Mouse (Mus musculus): ENCODE measurements around the gene Letmd1. TPM values are rescaled to one million over a fixed set of nuclear protein-coding genes. Genes with fewer than 3 reads are reported as not detected.
"Not testable (repeated sequence)": the region's sequence is repeated elsewhere in the genome, so short reads cannot be mapped to it uniquely, and the experiment has no call there.

The Letmd1 gene
- polyA plus RNA-seq, 1 experiment from 2014 or later: 9.8 TPM

DNA sequence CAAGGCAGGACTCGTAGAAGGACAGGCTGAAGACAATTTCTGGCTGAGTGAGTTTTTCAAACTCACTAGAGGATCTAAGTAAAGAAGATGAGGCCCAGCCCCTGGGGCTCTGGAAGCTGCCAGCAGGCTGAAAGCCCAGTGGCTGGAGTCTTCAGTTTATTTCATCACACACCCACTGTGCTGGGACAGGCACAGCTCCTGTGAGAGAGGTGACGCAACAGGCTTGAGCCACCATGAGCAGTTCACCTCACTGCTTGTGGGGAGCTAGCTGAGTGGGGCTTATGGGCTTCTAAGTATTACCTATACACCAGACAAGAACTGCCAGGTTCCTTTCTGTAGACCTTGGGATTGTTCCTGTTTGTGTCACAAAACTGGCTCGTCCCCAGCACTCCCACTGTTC, 16.8 kb downstream of the Letmd1 start:
- H3K4me1 ChIP-seq (replicated peaks; ENCODE audit: control insufficient read depth, insufficient read depth): no peaks in the 10 kb centered on the region
- H3K9me3 ChIP-seq (ENCODE audit: control insufficient read depth, low read length): no peaks in the 10 kb centered on the region
- ATAC-seq (ENCODE audit: low FRiP score, low TSS enrichment) (no peak), DNase-seq (ENCODE audit: low spot score) (no peak)
- no peak overlapping the region for H3K4me2 ChIP-seq (replicated peaks; ENCODE audit: low read depth)
- peaks cover 11% of the 10 kb centered on the region for H3K36me3 ChIP-seq (ENCODE audit: control insufficient read depth, insufficient read depth, low read length)
- H3K27me3 ChIP-seq (ENCODE audit: control insufficient read depth, insufficient read depth, low read length): no peaks in the 10 kb centered on the region
- no peak overlapping the region for H3K4me3 ChIP-seq (ENCODE audit: low read depth, low read length)
- H3K9ac ChIP-seq (ENCODE audit: low read length): no peak overlapping the region
- no peak for TF ChIP-seq EP300 (optimal IDR thresholded peaks at IDR 0.05)
- no peak for TF ChIP-seq CTCF (IDR thresholded peaks at IDR 0.05; ENCODE audit: low read depth)
- WGBS: 69% methylated on average over 3 of the region's 3 CpGs
- H3K27ac ChIP-seq (replicated peaks): no peak overlapping the region

DNA sequence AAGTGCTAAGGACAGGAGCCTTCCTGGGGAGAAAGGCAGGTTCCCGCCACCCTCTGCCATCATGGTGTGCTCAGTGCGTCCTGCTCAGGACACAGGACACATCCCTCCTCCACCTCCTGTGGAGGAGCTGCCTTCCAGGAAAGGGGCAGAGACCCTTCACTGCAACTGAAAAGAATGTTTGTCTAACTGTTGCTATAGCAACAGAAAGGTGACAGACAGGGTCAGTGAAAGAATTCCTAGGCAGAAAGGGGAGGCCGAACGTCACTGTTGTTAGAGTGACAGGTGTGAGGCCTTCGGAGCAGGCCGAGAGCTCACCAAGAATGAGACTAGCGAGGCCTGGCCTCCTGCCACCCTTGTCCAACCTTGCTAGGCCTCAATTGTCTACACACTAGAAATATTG, 17.6 kb downstream of the Letmd1 start:
- H3K9ac ChIP-seq (ENCODE audit: low read length): no peak overlapping the region
- no peak overlapping the region for H3K4me3 ChIP-seq (ENCODE audit: low read depth, low read length)
- no peaks in the 10 kb centered on the region for H3K27me3 ChIP-seq (ENCODE audit: control insufficient read depth, insufficient read depth, low read length)
- H3K4me2 ChIP-seq (replicated peaks; ENCODE audit: low read depth): no peak overlapping the region
- DNase-seq (ENCODE audit: low spot score) (no peak), ATAC-seq (ENCODE audit: low FRiP score, low TSS enrichment) (no peak)
- H3K4me1 ChIP-seq (replicated peaks; ENCODE audit: control insufficient read depth, insufficient read depth): 0 out of 2 replicates have a peak, but pooled peaks cover 1% of the 10 kb centered on the region
- WGBS: 49% methylated on average over 7 of the region's 7 CpGs
- TF ChIP-seq CTCF (IDR thresholded peaks at IDR 0.05; ENCODE audit: low read depth): no peak
- no peak for TF ChIP-seq EP300 (optimal IDR thresholded peaks at IDR 0.05)
- no peaks in the 10 kb centered on the region for H3K9me3 ChIP-seq (ENCODE audit: control insufficient read depth, low read length)
- peaks cover 11% of the 10 kb centered on the region for H3K36me3 ChIP-seq (ENCODE audit: control insufficient read depth, insufficient read depth, low read length)
- H3K27ac ChIP-seq (replicated peaks): no peak overlapping the region

DNA sequence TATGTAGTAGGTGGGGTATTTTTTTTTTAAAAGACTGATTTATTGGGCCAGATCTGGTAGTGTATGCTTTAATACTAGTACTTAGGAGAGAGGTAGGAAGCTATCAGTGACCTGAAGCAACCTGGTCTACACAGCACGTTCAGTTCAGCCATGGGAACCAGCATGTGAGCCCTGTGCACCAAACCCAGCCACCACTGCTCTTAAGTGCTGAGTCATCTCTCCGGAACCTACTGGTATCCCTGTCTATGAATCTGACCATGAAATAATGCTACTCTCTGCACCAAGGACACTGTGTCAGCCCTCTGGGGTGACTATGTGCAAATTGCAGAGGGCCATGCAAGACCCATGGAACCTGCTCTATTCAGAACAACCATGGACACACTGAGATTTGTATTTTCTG, 18.2 kb downstream of the Letmd1 start:
- 81% methylated on average over 2 of the region's 2 CpGs for WGBS
- Histone ChIP-seq H3K36me3 (ENCODE audit: control insufficient read depth, insufficient read depth, low read length) (peaks cover 8% of the 10 kb centered on the region), H3K4me2 (replicated peaks; ENCODE audit: low read depth) (no peak overlapping the region), H3K4me1 (replicated peaks; ENCODE audit: control insufficient read depth, insufficient read depth) (0 out of 2 replicates have a peak, but pooled peaks cover 2% of the 10 kb centered on the region), H3K27ac (replicated peaks) (no peak overlapping the region), H3K9me3 (ENCODE audit: control insufficient read depth, low read length) (no peaks in the 10 kb centered on the region), H3K27me3 (ENCODE audit: control insufficient read depth, insufficient read depth, low read length) (no peaks in the 10 kb centered on the region), H3K4me3 (ENCODE audit: low read depth, low read length) (no peak overlapping the region), H3K9ac (ENCODE audit: low read length) (no peak overlapping the region)
- DNase-seq (ENCODE audit: low spot score) (no peak), ATAC-seq (ENCODE audit: low FRiP score, low TSS enrichment) (no peak)
- TF ChIP-seq CTCF (IDR thresholded peaks at IDR 0.05; ENCODE audit: low read depth) (no peak), EP300 (optimal IDR thresholded peaks at IDR 0.05) (no peak)

DNA sequence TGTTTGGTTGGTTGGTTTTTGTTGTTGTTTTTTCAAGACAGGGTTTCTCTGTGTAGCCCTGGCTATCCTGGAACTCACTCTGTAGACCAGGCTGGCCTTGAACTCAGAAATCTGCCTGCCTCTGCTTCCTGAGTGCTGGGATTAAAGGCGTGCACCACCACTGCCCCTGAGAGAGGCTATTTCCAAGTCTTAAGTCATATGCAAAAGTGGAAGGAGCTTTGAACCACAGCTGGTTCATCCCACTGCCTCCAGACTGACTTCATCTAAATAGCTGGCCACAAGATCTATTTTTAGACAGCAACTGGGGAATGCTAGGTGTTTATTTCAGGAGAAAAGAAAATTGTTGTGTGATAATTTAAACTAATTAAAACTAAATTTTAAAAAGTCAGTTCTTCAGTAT, 19.5 kb downstream of the Letmd1 start:
- H3K4me2 ChIP-seq (replicated peaks; ENCODE audit: low read depth); H3K27ac ChIP-seq (replicated peaks); H3K4me3 ChIP-seq (ENCODE audit: low read depth, low read length); H3K27me3 ChIP-seq (ENCODE audit: control insufficient read depth, insufficient read depth, low read length); ATAC-seq (ENCODE audit: low FRiP score, low TSS enrichment); H3K9ac ChIP-seq (ENCODE audit: low read length); DNase-seq (ENCODE audit: low spot score); H3K36me3 ChIP-seq (ENCODE audit: control insufficient read depth, insufficient read depth, low read length); H3K4me1 ChIP-seq (replicated peaks; ENCODE audit: control insufficient read depth, insufficient read depth); H3K9me3 ChIP-seq (ENCODE audit: control insufficient read depth, low read length): not testable (repeated sequence)
- 93% methylated on average over 1 of the region's 1 CpGs for WGBS

DNA sequence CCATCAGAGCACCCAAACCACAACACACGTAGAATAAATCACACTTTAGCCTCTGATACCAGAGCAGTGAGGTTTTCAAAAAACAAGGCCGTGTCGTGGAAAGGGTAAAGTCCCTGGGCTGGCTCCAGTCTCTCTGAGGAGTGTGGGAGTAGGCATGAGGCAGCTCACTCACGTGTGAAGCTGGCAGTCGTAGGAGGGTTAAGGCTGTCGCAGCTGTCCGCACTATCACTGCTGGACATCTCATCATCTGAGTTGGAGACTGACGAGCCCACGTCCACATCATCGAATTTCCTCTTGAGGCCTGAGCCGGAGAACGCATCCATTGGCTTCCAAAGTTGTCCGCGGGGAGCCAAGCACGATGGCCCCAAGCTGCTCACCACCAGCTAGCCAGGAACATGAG, 20.4 kb downstream of the Letmd1 start:
- Histone ChIP-seq H3K4me1 (replicated peaks; ENCODE audit: control insufficient read depth, insufficient read depth) (0 out of 2 replicates have a peak, but pooled peaks cover 2% of the 10 kb centered on the region), H3K9me3 (ENCODE audit: control insufficient read depth, low read length) (no peaks in the 10 kb centered on the region), H3K27ac (replicated peaks) (no peak overlapping the region), H3K4me2 (replicated peaks; ENCODE audit: low read depth) (no peak overlapping the region), H3K9ac (ENCODE audit: low read length) (no peak overlapping the region), H3K27me3 (ENCODE audit: control insufficient read depth, insufficient read depth, low read length) (no peaks in the 10 kb centered on the region), H3K36me3 (ENCODE audit: control insufficient read depth, insufficient read depth, low read length) (peaks cover 4% of the 10 kb centered on the region; the same call in 1 of the 2 replicates), H3K4me3 (ENCODE audit: low read depth, low read length) (no peak overlapping the region)
- TF ChIP-seq EP300 (optimal IDR thresholded peaks at IDR 0.05) (no peak), CTCF (IDR thresholded peaks at IDR 0.05; ENCODE audit: low read depth) (no peak)
- DNase-seq (ENCODE audit: low spot score): no peak
- WGBS: 86% methylated on average over 15 of the region's 15 CpGs
- ATAC-seq (ENCODE audit: low FRiP score, low TSS enrichment): no peak

DNA sequence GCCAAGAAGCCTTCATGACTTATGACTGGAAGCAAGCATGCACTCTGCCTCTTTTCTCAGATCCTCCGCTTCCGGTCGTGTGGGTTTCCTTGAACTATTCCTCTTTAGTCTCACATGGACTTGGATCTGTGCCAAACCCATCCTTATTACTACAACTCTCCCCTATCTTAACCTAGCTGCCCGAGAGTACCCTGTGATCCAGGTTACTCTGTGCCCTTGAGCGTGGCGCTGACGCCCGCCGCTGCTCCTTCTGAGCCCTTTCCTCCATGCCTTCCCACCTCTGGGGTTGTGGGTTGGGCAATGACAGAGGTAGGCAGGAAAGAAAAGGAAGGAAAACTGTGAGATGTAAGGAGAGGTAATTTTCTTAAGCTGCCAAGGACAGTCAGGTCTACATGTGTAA, 23.1 kb downstream of the Letmd1 start:
- no peaks in the 10 kb centered on the region for H3K27me3 ChIP-seq (ENCODE audit: control insufficient read depth, insufficient read depth, low read length)
- DNase-seq (ENCODE audit: low spot score): no peak
- 0 out of 2 replicates have a peak, but pooled peaks cover 4% of the 10 kb centered on the region for H3K36me3 ChIP-seq (ENCODE audit: control insufficient read depth, insufficient read depth, low read length)
- H3K4me3 ChIP-seq (ENCODE audit: low read depth, low read length): no peak overlapping the region
- H3K27ac ChIP-seq (replicated peaks): no peak overlapping the region
- 68% methylated on average over 9 of the region's 9 CpGs for WGBS
- no peak for TF ChIP-seq CTCF (IDR thresholded peaks at IDR 0.05; ENCODE audit: low read depth)
- TF ChIP-seq EP300 (optimal IDR thresholded peaks at IDR 0.05): no peak
- H3K9me3 ChIP-seq (ENCODE audit: control insufficient read depth, low read length): no peaks in the 10 kb centered on the region
- H3K4me1 ChIP-seq (replicated peaks; ENCODE audit: control insufficient read depth, insufficient read depth): 0 out of 2 replicates have a peak, but pooled peaks cover 2% of the 10 kb centered on the region
- no peak overlapping the region for H3K4me2 ChIP-seq (replicated peaks; ENCODE audit: low read depth)
- ATAC-seq (ENCODE audit: low FRiP score, low TSS enrichment): no peak
- no peak overlapping the region for H3K9ac ChIP-seq (ENCODE audit: low read length)
